Mouse (Mus musculus): ENCODE results near the gene Iqcc.

Gene Iqcc

GRCm38 (mm10) chr4:129576863-129577491, 41.9 kb downstream of the Iqcc start:
- peak; percentile 59 to 78 for DNase-seq

DNA sequence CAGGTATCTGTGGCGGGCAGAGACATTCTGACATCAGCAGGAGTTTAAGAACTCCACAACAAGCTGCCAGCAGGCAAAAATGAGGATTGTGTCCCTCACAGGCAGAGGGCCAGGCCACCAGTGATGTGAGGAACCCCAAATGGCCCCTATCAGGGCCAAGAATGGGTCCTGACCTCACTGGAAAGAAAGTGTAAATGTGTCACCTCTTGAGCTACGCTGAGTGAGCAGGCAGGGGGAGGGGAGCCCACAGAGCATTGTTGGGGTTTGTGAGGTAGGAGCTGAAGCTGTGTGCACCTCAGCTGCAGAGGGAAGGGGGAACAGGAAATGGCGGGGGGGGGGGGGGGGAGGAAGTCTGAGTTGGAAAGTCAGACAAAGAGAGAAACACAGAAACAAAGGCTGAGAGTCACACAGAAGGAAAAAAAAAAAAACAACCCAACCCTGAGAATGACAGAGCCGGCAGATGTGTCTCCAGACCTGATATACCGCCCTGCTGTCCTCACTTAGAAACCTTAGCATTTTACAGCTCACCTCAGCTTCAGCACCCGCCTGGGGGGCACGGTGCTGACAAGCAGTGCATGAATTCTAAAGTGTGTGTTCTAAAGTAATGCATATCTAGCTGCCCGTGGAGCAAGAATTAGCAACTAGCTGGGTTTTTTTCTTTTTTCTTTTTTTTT, 43.6 kb downstream of the Iqcc start:
- peak in 1 of 2 experiments; percentile 24 for DNase-seq

- no peak for DNase-seq
Measured at GRCm38 (mm10) chr4:129573430-129573829, 45.5 kb downstream of the Iqcc start, which contains the start of gene Lck. TSS of gene Lck (minus strand) at chr4:129573641.

GRCm38 (mm10) chr4:129573093-129573370, 45.9 kb downstream of the Iqcc start:
- no peak for DNase-seq

DNA sequence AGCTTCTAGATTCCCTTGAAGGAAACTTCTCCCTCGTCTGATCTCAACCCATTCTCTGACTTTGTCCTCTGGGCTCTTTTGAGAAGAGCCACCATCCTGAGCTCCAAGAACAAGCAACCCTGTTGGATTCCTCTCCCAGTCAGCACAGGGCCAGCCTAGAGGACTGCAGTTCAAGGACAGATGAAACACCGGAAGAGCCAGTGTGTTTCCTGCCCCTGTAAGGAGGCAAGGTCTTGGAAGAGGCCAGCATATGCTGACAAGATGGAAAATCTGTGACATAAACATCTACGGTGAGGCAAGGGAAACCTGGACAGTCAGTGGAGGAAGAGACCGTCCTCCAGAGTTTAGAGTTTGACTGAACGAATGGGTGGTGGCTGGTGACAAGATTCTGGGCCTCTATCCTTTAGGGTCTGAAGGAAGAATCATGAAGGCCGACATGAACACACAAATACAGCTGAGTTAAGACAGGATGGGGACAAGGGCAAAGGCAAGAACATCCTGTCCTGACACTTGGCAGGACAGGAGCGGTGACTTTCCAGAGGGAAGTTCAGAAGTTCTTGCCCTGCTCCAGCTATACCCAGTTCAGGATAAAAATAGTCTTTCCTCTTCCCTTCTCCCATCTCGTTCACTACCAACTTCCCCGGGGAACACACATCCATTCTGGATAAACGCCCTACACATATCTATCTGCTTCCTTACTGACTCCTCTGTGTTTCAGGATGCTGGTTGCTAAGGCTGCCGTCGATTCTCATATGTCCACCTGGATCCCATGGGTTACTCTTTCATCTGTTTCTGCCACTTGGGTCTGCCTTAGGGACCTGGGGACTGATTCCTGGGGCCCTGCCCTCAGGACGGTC, 46.4 kb downstream of the Iqcc start:
- DNase-seq = peak in 1 of 2 experiments; percentile 17

- no peak for DNase-seq
Measured at GRCm38 (mm10) chr4:129571551-129572084, 47.3 kb downstream of the Iqcc start.

GRCm38 (mm10) chr4:129570028-129570427, 48.9 kb downstream of the Iqcc start:
- DNase-seq = no peak

DNA sequence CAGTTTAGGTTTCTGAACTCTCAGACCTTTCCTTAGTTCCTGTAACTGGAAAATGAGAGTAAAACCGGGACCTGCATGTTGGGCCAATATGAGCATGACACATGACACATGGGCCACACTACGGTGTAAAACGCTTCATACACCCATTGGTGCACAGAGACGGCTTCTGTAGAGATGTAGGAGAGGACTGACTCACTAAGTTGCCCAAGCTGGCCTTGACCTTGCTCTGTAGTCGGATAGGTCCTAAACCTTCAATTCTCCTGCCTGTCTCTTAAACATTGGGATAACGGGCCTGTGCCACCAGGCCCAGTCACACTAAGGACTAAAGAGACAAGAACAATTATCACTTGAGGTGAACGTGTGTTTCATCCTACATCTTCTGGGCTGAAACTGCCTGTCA, 50.5 kb downstream of the Iqcc start:
- no peak for DNase-seq

DNA sequence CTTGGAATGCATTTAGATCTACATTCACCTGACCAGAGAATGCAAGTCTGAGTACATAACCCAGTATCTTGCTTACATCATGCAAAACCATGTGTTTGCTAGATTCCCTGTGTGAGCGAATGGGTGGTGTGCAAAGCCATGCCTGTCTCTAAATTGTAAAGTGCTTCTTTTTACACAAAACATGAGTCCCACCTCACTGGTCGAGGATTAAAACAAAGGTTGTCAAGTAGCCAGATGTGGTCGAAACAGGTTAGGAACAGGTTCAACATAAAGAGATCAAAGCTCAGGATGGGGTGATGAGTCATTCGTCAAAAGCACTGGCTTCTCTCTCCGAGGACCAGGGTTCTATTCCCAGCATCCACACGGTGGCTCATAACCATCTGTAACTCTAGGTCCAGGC, 53.8 kb downstream of the Iqcc start:
- no peak for DNase-seq

Measured in kidney, adult 8-10 months (tissue).